Mouse (Mus musculus) neural tube, embryonic 11.5 days (tissue): ENCODE measurements at regions not wholly inside any gene's neighbourhood (a gene's known extent, or its start where the extent isn't known, plus 50 kb on each side); places are given as distances from the start of the nearest gene placed in this dataset.

Experiments used
- ATAC-seq: fragments of 200-750 bp; cut with Nextera tagmentation; 2 replicates; pipeline ENCODE4 v1.8.0; 2017; ENCODE audit warnings: moderate number of reproducible peaks, mild to moderate bottlenecking, moderate TSS enrichment, moderate library complexity; ENCODE audit not compliant: insufficient read depth, low FRiP score, low TSS enrichment
- DNase-seq: peaks from one replicate; pipeline ENCODE4 v3.0.0-alpha.2; 2015; ENCODE audit warnings: low spot score
- H3K27ac ChIP-seq: fragments of 300-500 bp; sonication (generic); 2 replicates; pipeline ENCODE4 v1.5.1; 2014; ENCODE audit warnings: low read depth, mild to moderate bottlenecking, low read length
- H3K27me3 ChIP-seq: fragments of 300-500 bp; sonication (generic); 2 replicates; pipeline ENCODE4 v1.6.1; 2014; ENCODE audit warnings: mild to moderate bottlenecking, low read length, mixed read lengths; ENCODE audit not compliant: control insufficient read depth, insufficient read depth
- H3K36me3 ChIP-seq: fragments of 300-500 bp; sonication (generic); 2 replicates; pipeline ENCODE4 v1.6.1; 2014; ENCODE audit warnings: mild to moderate bottlenecking, low read length, moderate library complexity, mixed read lengths; ENCODE audit not compliant: control insufficient read depth, insufficient read depth
- H3K4me1 ChIP-seq: fragments of 300-500 bp; sonication (generic); 2 replicates; pipeline ENCODE4 v1.6.1; 2014; ENCODE audit warnings: low read length, mixed read lengths; ENCODE audit not compliant: control insufficient read depth, insufficient read depth
- H3K4me2 ChIP-seq: fragments of 300-500 bp; sonication (generic); 2 replicates; pipeline ENCODE4 v1.6.1; 2014; ENCODE audit warnings: low read depth, mild to moderate bottlenecking, moderate library complexity
- H3K4me3 ChIP-seq: fragments of 300-500 bp; sonication (generic); 2 replicates; pipeline ENCODE4 v1.5.1; 2014; ENCODE audit warnings: low read depth, low read length
- H3K9ac ChIP-seq: fragments of 300-500 bp; sonication (generic); 2 replicates; pipeline ENCODE4 v1.6.1; 2014; ENCODE audit warnings: mild to moderate bottlenecking, low read length
- H3K9me3 ChIP-seq: fragments of 300-500 bp; sonication (generic); 2 replicates; pipeline ENCODE4 v1.6.1; 2016; ENCODE audit warnings: low read length; ENCODE audit not compliant: control insufficient read depth
- WGBS: fragments of 180-500 bp; shearing (Covaris S2); extraction: QIAGEN DNeasy Blood & Tissue Kit; methylation state at CpG from one replicate; pipeline ENCODE4 v1.1.7; 2014; 5-methylcytosine and 5-hydroxymethylcytosine counted together

DNA sequence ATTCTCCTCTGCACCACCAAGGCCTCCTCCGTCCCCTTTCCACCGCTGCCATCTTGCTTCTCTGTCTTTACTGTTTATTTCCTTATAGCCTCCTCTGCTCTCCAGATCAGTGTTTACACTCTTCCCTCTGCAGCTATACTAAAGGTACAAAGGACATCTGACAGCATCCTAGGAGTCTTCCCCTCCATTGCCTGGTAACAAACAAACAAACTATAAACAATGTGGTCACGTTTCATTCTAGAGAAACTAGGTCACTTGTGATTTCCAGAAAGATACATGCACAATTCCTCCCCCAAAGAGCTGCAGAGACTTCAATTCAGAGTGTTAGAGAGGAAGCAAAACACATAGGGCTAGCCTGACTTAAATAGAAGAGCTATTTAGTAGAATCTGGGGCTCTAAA lies 83.8 kb downstream of the Fasl start:
- no peaks in the 10 kb centered on the region for H3K36me3 ChIP-seq
- H3K4me3 ChIP-seq = no peak overlapping the region
- no peak for ATAC-seq
- WGBS = 86% methylated on average over 3 of the region's 3 CpGs
- H3K4me1 ChIP-seq = no peaks in the 10 kb centered on the region
- no peak for DNase-seq
- H3K27me3 ChIP-seq = no peaks in the 10 kb centered on the region
- H3K4me2 ChIP-seq = no peak overlapping the region
- H3K27ac ChIP-seq = no peak overlapping the region
- H3K9me3 ChIP-seq = no peaks in the 10 kb centered on the region
- no peak overlapping the region for H3K9ac ChIP-seq

DNA sequence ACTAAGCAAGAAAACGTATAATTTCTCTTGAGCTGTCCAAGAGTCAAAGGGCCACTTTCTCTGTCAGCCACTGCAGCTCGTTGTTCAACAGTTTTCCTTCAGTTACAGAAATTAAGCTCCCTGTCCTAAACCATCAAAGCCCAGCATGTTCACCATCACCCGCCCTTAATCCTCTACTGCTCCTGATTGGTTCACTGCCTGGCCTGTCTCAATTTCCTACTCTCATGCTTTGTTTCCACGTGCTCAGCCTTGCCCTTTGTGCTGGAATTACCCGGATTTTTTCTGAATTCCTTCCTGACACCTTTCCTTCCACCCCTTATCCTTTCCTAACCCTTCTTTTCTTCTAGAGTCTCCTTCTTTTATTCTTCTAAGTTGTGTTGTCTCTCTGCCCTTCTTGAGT lies 92.4 kb downstream of the Fasl start:
- Histone ChIP-seq H3K36me3 (no peaks in the 10 kb centered on the region), H3K4me1 (no peaks in the 10 kb centered on the region), H3K9ac (no peak overlapping the region), H3K9me3 (no peaks in the 10 kb centered on the region), H3K4me2 (no peak overlapping the region), H3K27ac (no peak overlapping the region), H3K4me3 (no peak overlapping the region), H3K27me3 (no peaks in the 10 kb centered on the region)
- DNase-seq (no peak), ATAC-seq (no peak)
- WGBS = 63% methylated on average over 5 of the region's 5 CpGs

DNA sequence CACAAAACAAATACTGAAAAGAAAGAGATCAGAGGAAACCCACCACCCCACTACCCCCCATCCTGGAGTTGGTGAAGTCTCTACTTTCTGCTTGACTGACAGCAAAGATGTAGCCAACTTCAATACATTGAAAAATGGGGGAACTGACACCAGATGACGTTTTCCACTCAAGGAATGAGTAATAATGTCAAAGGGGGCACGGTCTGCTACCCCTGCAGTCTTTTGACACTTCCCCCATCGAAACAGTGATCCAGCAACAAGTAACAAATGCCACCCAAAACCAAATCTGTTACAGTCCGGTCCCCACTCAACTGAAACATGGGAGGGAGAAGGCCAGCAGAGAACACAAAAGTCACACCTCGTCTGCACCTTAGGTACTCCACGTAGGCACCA lies 94.5 kb downstream of the Fasl start:
- WGBS = 77% methylated on average over 6 of the region's 6 CpGs
- no peak overlapping the region for H3K4me3 ChIP-seq
- H3K4me2 ChIP-seq = no peak overlapping the region
- no peaks in the 10 kb centered on the region for H3K36me3 ChIP-seq
- ATAC-seq (no peak), DNase-seq (no peak)
- no peak overlapping the region for H3K27ac ChIP-seq
- no peaks in the 10 kb centered on the region for H3K4me1 ChIP-seq
- no peak overlapping the region for H3K9ac ChIP-seq
- no peaks in the 10 kb centered on the region for H3K27me3 ChIP-seq
- no peaks in the 10 kb centered on the region for H3K9me3 ChIP-seq

DNA sequence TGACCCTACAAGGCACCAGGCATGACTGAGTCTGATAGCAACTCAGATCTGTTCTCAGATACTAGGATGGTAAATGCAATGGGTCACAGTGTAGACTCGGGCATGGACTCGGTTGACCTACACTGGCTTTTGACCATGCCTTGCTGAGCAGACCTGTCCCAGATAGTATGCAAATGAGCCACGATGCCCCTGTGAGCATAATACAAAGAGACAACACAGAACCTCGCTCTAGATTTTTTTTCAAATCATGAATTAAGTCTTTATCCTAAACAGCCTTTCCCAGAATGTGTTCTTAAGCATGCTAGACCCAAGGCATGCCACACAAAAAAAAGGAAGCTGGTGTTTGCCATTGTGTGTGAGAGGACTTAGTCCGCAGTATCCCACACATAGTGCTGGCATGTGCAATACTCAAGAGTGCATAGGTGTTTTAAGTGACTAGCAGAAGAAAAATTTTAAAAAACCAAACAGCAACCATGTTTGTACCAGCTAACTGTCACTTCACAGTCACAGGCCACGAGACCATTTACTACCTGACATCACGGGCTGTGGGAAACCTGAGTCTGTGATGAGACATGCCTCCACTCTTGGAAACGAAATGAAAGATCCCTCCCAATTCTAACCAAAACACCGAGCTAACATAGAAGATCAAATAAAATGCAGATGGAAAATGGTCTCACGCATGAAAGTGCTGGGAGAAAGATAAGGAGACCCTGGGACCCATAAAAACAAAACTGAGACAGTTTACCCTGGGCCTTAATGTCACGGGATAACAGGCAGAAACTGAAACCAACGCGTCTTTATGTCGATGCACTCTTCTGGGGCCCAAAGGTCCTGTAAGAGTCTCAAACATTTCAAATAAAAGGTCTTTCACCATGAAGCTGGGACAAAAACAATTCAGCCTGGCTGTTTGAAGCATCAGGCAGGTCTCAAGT lies 95.2 kb downstream of the Fasl start:
- H3K4me1 ChIP-seq = no peaks in the 10 kb centered on the region
- H3K36me3 ChIP-seq = no peaks in the 10 kb centered on the region
- ATAC-seq (no peak), DNase-seq (no peak)
- no peak overlapping the region for H3K27ac ChIP-seq
- H3K4me2 ChIP-seq = no peak overlapping the region
- WGBS = 84% methylated on average over 14 of the region's 14 CpGs
- H3K9me3 ChIP-seq = no peaks in the 10 kb centered on the region
- H3K9ac ChIP-seq = no peak overlapping the region
- no peak overlapping the region for H3K4me3 ChIP-seq
- H3K27me3 ChIP-seq = no peaks in the 10 kb centered on the region

DNA sequence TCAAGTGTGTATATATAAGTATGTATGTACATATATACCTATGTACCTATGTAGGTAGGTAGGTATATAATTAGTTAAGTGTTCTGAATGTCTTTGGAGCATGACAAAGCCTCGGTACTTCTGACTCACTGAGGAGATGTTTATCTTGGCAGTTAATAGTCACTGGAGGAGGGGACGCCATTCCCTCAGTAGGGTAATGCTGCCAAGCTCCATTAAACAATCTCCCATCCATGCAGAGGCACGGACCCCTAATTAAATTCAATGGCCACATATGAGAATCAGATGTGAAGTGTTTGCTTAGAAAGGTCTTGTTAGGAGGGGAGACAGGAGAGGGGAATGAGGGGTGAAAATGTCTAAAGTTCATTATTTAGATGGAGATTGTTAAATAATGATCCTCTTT lies 99.3 kb downstream of the Fasl start:
- DNase-seq = no peak
- ATAC-seq = peak; percentile 46
- 27% methylated on average over 3 of the region's 3 CpGs for WGBS

DNA sequence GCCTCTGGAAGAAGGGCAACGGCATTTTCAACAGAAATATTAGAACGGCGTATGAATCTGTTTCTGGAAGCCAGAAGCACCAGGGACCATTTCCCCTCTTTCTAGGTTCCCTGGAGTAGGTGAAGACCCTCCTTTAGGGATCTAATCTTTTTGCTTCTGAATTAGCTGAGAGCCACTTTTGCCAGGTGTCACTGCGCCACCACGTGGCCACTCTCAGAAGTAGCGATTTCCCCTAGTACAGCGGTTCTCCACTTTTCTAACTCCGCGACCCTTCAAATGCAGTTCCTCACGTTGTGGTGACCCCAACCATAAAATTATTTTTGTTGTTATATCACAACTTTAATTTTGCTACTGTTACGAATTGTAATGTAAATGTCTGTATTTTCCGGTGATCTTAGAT lies 100.7 kb downstream of the Fasl start:
- DNase-seq = peak; percentile 74
- Histone ChIP-seq H3K36me3 (no peaks in the 10 kb centered on the region), H3K27ac (no peak overlapping the region), H3K9ac (no peak overlapping the region), H3K27me3 (no peaks in the 10 kb centered on the region), H3K4me2 (no peak overlapping the region), H3K4me1 (no peaks in the 10 kb centered on the region), H3K4me3 (no peak overlapping the region), H3K9me3 (no peaks in the 10 kb centered on the region)
- ATAC-seq = peak; percentile 54; the same call in 1 of the 2 replicates
- WGBS = 26% methylated on average over 12 of the region's 12 CpGs

More for the DNA sequence above, 99.3 kb downstream of the Fasl start:
- H3K36me3 ChIP-seq = no peaks in the 10 kb centered on the region
- no peak overlapping the region for H3K27ac ChIP-seq
- H3K27me3 ChIP-seq = no peaks in the 10 kb centered on the region
- H3K4me3 ChIP-seq = no peak overlapping the region
- no peaks in the 10 kb centered on the region for H3K4me1 ChIP-seq
- no peak overlapping the region for H3K9ac ChIP-seq
- no peaks in the 10 kb centered on the region for H3K9me3 ChIP-seq
- H3K4me2 ChIP-seq = no peak overlapping the region

DNA sequence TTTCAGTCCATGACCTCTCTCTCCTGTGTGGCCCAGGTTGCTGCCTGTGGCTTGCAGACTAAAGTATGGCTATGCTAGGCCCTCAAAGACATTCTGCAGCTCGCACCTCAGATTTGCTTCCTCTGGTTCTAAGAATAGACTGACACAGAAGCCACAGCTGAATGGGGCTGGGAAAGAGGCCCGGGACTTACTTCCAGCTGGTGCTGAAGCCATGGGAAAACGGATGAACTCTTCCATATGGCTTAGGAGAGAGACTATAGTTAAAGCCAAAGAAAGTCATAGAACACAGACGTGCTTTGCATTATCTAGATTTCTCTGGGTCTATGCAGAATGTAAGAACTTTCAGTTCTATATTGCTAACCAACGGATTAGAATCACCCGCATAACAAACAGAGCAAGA lies 107.7 kb downstream of the Fasl start:
- Histone ChIP-seq H3K4me1 (no peaks in the 10 kb centered on the region), H3K4me2 (no peak overlapping the region), H3K36me3 (no peaks in the 10 kb centered on the region), H3K9ac (no peak overlapping the region), H3K9me3 (no peaks in the 10 kb centered on the region), H3K27me3 (no peaks in the 10 kb centered on the region), H3K27ac (no peak overlapping the region), H3K4me3 (no peak overlapping the region)
- DNase-seq = no peak
- ATAC-seq = no peak
- 80% methylated on average over 6 of the region's 6 CpGs for WGBS

DNA sequence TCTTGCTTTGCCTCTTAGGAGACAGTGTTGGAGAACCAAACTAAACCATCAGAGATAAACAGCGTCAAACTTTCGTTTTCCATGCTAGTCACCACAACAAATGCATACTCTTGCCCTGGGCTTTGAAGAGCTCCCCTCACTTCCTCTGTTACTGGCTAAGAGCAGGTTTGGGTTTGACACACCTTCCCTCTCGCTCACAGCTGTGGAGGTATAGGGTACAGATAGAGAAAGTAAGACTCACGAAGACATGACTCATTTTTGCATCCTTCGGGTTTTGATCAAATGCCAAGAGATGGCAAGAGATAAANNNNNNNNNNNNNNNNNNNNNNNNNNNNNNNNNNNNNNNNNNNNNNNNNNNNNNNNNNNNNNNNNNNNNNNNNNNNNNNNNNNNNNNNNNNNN lies 117.4 kb downstream of the Fasl start:
- ATAC-seq = no peak
- H3K27me3 ChIP-seq = no peaks in the 10 kb centered on the region
- no peaks in the 10 kb centered on the region for H3K36me3 ChIP-seq
- H3K4me3 ChIP-seq = no peak overlapping the region
- H3K4me2 ChIP-seq = no peak overlapping the region
- H3K9me3 ChIP-seq = no peaks in the 10 kb centered on the region
- no peaks in the 10 kb centered on the region for H3K4me1 ChIP-seq
- WGBS = 91% methylated on average over 5 of the region's 5 CpGs
- no peak for DNase-seq
- no peak overlapping the region for H3K27ac ChIP-seq
- H3K9ac ChIP-seq = no peak overlapping the region

DNA sequence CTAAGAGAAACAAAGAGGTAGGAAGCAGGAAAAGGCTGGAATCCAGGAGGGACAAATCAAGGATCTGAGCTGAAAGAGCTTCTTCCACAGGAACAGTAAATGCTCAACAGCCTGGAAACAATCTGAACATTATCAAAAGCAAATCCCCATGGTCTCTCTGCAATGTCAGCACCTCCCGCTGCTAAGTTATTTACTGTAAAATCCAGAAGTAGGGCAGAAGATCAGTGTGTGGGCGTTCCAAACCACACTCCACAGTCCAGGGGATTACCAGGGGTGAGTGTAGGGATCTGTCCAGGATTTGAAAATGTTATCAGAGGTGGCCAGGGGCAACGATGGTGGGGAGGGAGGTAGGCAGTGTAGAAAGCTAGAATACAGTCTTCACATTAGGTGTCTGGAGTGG lies 124.0 kb downstream of the Fasl start:
- no peaks in the 10 kb centered on the region for H3K36me3 ChIP-seq
- DNase-seq (no peak), ATAC-seq (no peak)
- no peaks in the 10 kb centered on the region for H3K9me3 ChIP-seq
- H3K27ac ChIP-seq = no peak overlapping the region
- H3K27me3 ChIP-seq = no peaks in the 10 kb centered on the region
- H3K4me3 ChIP-seq = no peak overlapping the region
- H3K4me1 ChIP-seq = no peaks in the 10 kb centered on the region
- H3K9ac ChIP-seq = no peak overlapping the region
- 71% methylated on average over 3 of the region's 3 CpGs for WGBS
- H3K4me2 ChIP-seq = no peak overlapping the region
